Mouse (Mus musculus): ENCODE results near the gene Ganc. TPM values are rescaled to one million over a fixed set of nuclear protein-coding genes. Genes with fewer than 3 reads are reported as not detected.

Gene Ganc
- 7.9 and 8.7 TPM in 2 replicates for polyA plus RNA-seq (2014; fragmentation: Nextera tagmentation; extraction: Ambion mirVana)

DNA sequence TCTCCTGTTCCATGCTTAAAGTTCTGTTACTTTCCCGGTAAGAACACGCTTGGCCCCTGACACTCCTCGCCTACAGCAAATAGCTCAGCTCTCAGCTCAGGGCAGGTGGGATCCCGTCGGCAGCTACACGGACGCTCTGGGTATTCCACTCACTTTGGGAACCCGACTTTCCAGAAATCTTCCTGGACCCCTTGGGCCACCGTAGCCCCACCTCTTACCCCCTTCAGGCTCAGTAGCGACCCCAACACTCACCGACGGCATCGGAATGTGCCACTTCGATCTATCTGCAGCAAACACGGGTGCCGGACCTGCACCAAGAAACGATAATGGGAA is at the start of gene Ganc:
Ganc (plus strand) TSS at position 244 of the 333 bp plus-strand sequence.
- Histone ChIP-seq H3K27me3 (ENCODE audit: control insufficient read depth, insufficient read depth, low read length) (no peaks in the 10 kb centered on the region), H3K36me3 (replicated peaks; ENCODE audit: control insufficient read depth, insufficient read depth) (no peaks in the 10 kb centered on the region), H3K4me3 (replicated peaks; ENCODE audit: low read length) (peak within 1 kb of the TSS; percentile 86), H3K9me3 (ENCODE audit: control insufficient read depth, low read length) (no peaks in the 10 kb centered on the region), H3K4me1 (replicated peaks; ENCODE audit: control insufficient read depth, insufficient read depth, low read length) (peaks cover 22% of the 10 kb centered on the region), H3K4me2 (replicated peaks) (peak within 1 kb of the TSS; percentile 93), H3K9ac (peak within 1 kb of the TSS; percentile 79), H3K27ac (peak within 1 kb of the TSS; percentile 90)
- 0% methylated on average over 17 of the region's 17 CpGs for WGBS
- ATAC-seq (ENCODE audit: low FRiP score) (peak; percentile 87), DNase-seq (ENCODE audit: low spot score) (no peak)

DNA sequence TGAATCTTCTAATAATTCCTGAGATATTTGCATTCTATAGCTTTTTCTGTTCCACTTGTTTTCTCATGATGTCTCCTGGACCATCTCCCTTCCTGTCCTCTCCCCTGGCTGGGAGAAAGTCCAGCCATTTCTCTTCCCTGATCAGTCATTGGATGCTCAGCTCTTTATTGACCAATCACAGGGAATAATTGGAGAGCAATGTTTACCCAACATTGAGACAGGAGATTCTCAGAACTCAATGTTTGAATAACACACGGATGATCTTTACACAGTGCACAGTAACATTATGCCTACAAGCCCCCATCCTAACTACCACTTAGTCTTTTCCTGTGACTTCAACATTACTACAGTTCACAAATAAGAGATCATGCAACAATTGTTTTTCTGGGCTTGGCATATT is 43.3 kb upstream of the Ganc start:
- Histone ChIP-seq H3K4me1 (replicated peaks; ENCODE audit: control insufficient read depth, insufficient read depth, low read length) (no peaks in the 10 kb centered on the region), H3K9me3 (ENCODE audit: control insufficient read depth, low read length) (no peaks in the 10 kb centered on the region), H3K4me2 (replicated peaks) (no peak overlapping the region), H3K27me3 (ENCODE audit: control insufficient read depth, insufficient read depth, low read length) (no peaks in the 10 kb centered on the region), H3K27ac (no peak overlapping the region), H3K36me3 (replicated peaks; ENCODE audit: control insufficient read depth, insufficient read depth) (peaks cover 65% of the 10 kb centered on the region), H3K4me3 (replicated peaks; ENCODE audit: low read length) (no peak overlapping the region), H3K9ac (no peak overlapping the region)
- ATAC-seq (ENCODE audit: low FRiP score) (no peak), DNase-seq (ENCODE audit: low spot score) (no peak)
- WGBS, result 91% methylated on average over 1 of the region's 1 CpGs

DNA sequence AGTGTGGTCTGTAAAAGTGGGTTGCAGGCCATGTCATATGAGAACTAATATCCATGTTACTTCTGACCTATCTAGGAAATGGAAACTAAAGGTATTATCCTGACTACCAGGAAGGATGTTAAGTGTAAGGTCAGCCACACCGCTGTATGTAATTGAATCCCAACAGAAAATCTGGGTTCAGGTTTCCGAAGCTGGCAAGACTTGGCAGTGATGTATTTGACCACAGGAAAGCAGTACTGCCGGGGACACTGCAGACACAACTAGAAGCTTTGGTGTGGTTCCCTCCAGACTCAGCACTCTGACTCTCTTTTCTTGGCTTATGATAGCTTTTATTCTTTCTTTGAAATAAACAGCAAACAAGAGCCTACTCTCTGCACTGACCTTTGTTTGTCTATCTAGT is 37.2 kb upstream of the Ganc start:
- Histone ChIP-seq H3K4me2 (replicated peaks) (no peak overlapping the region), H3K9ac (no peak overlapping the region), H3K4me1 (replicated peaks; ENCODE audit: control insufficient read depth, insufficient read depth, low read length) (no peaks in the 10 kb centered on the region), H3K9me3 (ENCODE audit: control insufficient read depth, low read length) (no peaks in the 10 kb centered on the region), H3K36me3 (replicated peaks; ENCODE audit: control insufficient read depth, insufficient read depth) (peaks cover 73% of the 10 kb centered on the region), H3K4me3 (replicated peaks; ENCODE audit: low read length) (no peak overlapping the region), H3K27ac (no peak overlapping the region), H3K27me3 (ENCODE audit: control insufficient read depth, insufficient read depth, low read length) (no peaks in the 10 kb centered on the region)
- no peak for ATAC-seq (ENCODE audit: low FRiP score)
- WGBS, result 96% methylated on average over 3 of the region's 3 CpGs
- DNase-seq (ENCODE audit: low spot score), result no peak

DNA sequence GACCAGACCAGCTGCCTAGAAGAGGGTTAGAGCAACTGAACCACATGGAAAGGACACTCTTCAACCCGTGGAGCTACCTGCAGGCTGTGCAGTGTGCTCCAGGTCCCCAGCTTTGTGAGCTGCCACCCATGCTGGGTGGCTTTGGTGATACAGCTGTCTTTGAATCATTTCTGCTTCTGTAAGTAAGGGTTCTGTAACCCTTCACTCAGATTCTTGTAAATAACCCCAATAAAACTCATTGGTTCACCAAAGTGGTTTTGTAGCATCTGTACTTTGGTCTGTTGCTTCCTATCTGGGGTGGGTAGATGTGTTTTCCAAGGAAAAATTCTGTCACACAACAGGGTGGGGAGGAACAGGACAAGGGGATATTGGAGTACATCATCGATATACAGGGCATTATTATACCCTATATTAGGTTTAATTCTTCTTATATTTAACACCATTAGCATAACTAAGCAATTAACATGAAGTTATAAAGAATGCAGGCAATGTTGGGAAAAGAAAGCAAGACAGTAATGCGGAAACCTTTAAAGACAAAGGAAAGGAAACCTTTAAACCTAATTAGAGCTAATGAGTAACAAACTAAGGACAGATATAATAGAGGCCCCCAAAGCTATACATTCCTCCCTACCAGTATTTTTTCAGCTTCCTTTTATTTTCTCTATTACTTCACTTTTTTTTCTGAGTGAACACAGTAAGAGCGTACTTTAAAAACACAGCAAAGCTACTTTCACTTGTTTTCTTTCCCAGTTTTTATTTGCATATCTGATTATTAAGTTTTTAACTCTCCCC is 36.1 kb upstream of the Ganc start:
- DNase-seq (ENCODE audit: low spot score) (no peak), ATAC-seq (ENCODE audit: low FRiP score) (no peak)
- Histone ChIP-seq H3K9ac (no peak overlapping the region), H3K4me2 (replicated peaks) (no peak overlapping the region), H3K36me3 (replicated peaks; ENCODE audit: control insufficient read depth, insufficient read depth) (peaks cover 72% of the 10 kb centered on the region), H3K27me3 (ENCODE audit: control insufficient read depth, insufficient read depth, low read length) (no peaks in the 10 kb centered on the region), H3K9me3 (ENCODE audit: control insufficient read depth, low read length) (no peaks in the 10 kb centered on the region), H3K27ac (no peak overlapping the region), H3K4me1 (replicated peaks; ENCODE audit: control insufficient read depth, insufficient read depth, low read length) (no peaks in the 10 kb centered on the region), H3K4me3 (replicated peaks; ENCODE audit: low read length) (no peak overlapping the region)
- 96% methylated on average over 4 of the region's 4 CpGs for WGBS

DNA sequence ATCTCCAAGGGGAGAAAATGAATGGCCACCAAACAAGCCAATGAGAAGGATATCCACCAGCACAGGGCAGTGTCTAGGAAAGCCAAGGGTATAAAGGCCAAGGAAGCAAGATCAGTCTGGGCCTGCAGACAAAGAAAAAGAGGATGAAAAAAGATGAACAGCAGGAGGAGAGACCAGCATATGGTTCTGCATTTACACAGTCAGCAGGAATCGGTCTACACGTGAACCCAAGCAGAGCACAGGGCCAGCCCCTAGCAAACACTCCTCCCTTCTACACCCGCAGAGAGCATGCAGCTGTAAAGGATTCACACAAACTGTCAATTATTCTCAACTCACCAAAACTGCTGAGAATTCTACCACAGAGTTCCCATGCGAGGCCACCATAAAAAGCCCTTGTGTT is 29.8 kb upstream of the Ganc start:
- Histone ChIP-seq H3K4me2 (replicated peaks) (no peak overlapping the region), H3K9me3 (ENCODE audit: control insufficient read depth, low read length) (no peaks in the 10 kb centered on the region), H3K9ac (no peak overlapping the region), H3K4me3 (replicated peaks; ENCODE audit: low read length) (no peak overlapping the region), H3K27me3 (ENCODE audit: control insufficient read depth, insufficient read depth, low read length) (no peaks in the 10 kb centered on the region), H3K4me1 (replicated peaks; ENCODE audit: control insufficient read depth, insufficient read depth, low read length) (no peaks in the 10 kb centered on the region), H3K36me3 (replicated peaks; ENCODE audit: control insufficient read depth, insufficient read depth) (peaks cover 88% of the 10 kb centered on the region), H3K27ac (no peak overlapping the region)
- ATAC-seq (ENCODE audit: low FRiP score) (no peak), DNase-seq (ENCODE audit: low spot score) (no peak)
- WGBS, result 81% methylated on average over 4 of the region's 4 CpGs

DNA sequence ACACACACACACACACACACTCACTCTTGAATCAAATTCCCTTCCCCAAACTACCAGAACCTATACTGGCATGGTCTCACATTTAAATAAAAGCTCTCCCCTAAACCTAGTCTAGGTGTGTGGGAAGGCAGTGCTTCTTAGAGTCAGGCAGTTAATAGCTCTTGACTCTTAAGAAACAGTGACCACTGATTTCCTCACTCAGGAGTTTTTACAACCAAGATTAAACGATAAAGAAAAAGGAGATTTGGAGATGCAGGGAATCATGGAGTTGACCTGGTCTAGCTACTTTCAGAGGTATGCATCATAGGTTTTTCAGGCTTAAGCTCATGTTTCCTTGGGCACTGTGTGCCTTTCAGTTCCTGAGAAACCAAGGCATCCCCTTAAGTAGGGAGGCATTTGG is 17.4 kb upstream of the Ganc start:
- WGBS, result 96% methylated on average over 1 of the region's 1 CpGs

DNA sequence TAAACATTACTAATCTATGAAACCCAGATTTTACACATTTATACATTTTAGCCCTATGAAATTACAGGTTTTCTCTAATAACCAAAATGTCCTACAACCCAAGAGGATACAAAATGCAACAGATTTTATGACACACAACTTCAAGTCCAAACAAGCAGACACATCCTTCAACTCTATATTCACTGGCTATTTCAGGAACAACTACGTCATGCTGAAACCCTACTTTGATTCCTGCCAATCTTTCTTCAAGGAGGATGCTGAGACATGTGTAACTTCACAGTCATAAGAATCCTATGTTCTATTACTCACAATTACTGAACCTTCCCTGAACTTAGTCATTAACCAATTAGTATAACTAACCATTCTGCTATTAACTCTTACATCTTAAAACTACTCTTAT is 16.4 kb upstream of the Ganc start:
- ATAC-seq (ENCODE audit: low FRiP score) (no peak), DNase-seq (ENCODE audit: low spot score) (no peak)
- Histone ChIP-seq H3K4me3 (replicated peaks; ENCODE audit: low read length) (no peak overlapping the region), H3K4me1 (replicated peaks; ENCODE audit: control insufficient read depth, insufficient read depth, low read length) (no peaks in the 10 kb centered on the region), H3K27me3 (ENCODE audit: control insufficient read depth, insufficient read depth, low read length) (no peaks in the 10 kb centered on the region), H3K4me2 (replicated peaks) (no peak overlapping the region), H3K36me3 (replicated peaks; ENCODE audit: control insufficient read depth, insufficient read depth) (peaks cover 80% of the 10 kb centered on the region), H3K27ac (no peak overlapping the region), H3K9me3 (ENCODE audit: control insufficient read depth, low read length) (no peaks in the 10 kb centered on the region), H3K9ac (no peak overlapping the region)
- 96% methylated on average over 1 of the region's 1 CpGs for WGBS

More for the DNA sequence above, 17.4 kb upstream of the Ganc start:
- peaks cover 80% of the 10 kb centered on the region for H3K36me3 ChIP-seq (replicated peaks; ENCODE audit: control insufficient read depth, insufficient read depth)
- ATAC-seq (ENCODE audit: low FRiP score) (no peak), DNase-seq (ENCODE audit: low spot score) (no peak)
- H3K9me3 ChIP-seq (ENCODE audit: control insufficient read depth, low read length), result no peaks in the 10 kb centered on the region
- H3K4me3 ChIP-seq (replicated peaks; ENCODE audit: low read length), result no peak overlapping the region
- no peak overlapping the region for H3K27ac ChIP-seq
- no peak overlapping the region for H3K4me2 ChIP-seq (replicated peaks)
- H3K27me3 ChIP-seq (ENCODE audit: control insufficient read depth, insufficient read depth, low read length), result no peaks in the 10 kb centered on the region
- H3K4me1 ChIP-seq (replicated peaks; ENCODE audit: control insufficient read depth, insufficient read depth, low read length), result no peaks in the 10 kb centered on the region
- no peak overlapping the region for H3K9ac ChIP-seq

DNA sequence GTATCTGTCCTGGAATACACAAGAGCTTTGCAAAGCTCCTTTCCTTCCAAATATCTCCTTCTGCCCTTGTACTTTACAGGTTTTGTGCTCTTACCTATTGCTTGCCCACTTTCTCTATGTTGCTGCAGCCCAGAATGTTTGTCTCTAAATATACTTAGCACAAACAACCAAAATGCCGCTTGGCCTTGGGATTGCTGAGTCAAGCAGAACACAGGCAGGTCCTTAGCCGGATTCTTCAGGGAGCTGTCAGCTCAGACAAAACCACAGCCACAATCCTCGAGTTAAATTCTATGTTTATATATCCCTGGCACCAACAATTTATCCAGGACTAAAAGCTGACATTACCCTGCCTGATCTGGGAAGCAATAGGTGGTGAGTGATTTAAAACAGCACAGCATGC is 14.3 kb upstream of the Ganc start:
- Histone ChIP-seq H3K4me1 (replicated peaks; ENCODE audit: control insufficient read depth, insufficient read depth, low read length) (no peaks in the 10 kb centered on the region), H3K27ac (no peak overlapping the region), H3K4me3 (replicated peaks; ENCODE audit: low read length) (no peak overlapping the region), H3K9ac (no peak overlapping the region), H3K27me3 (ENCODE audit: control insufficient read depth, insufficient read depth, low read length) (no peaks in the 10 kb centered on the region), H3K9me3 (ENCODE audit: control insufficient read depth, low read length) (no peaks in the 10 kb centered on the region), H3K4me2 (replicated peaks) (no peak overlapping the region), H3K36me3 (replicated peaks; ENCODE audit: control insufficient read depth, insufficient read depth) (peaks cover 77% of the 10 kb centered on the region)
- WGBS, result 90% methylated on average over 3 of the region's 3 CpGs
- DNase-seq (ENCODE audit: low spot score), result no peak
- no peak for ATAC-seq (ENCODE audit: low FRiP score)

DNA sequence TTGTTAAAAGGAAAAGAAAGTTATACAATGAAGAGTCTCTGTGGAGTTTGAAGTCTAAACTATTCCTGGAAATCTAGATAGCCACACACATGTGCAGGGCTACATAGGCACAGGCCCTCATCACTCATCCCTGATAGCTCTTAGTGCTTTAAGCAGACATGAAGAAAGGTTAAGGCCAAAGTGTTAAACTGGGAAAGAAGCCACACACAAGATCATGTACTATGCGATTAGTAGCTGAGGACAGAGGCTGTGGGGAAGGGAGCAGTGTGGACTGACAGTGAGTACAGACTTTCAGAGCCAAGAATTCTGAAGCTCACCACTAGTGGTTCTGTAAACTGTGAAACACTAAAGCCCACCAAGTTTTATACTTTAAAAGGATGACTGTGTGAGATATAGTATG is 12.8 kb upstream of the Ganc start:
- peaks cover 78% of the 10 kb centered on the region for H3K36me3 ChIP-seq (replicated peaks; ENCODE audit: control insufficient read depth, insufficient read depth)
- no peak overlapping the region for H3K4me3 ChIP-seq (replicated peaks; ENCODE audit: low read length)
- H3K27ac ChIP-seq, result no peak overlapping the region
- no peaks in the 10 kb centered on the region for H3K4me1 ChIP-seq (replicated peaks; ENCODE audit: control insufficient read depth, insufficient read depth, low read length)
- WGBS, result 100% methylated on average over 1 of the region's 1 CpGs
- H3K4me2 ChIP-seq (replicated peaks), result no peak overlapping the region
- H3K27me3 ChIP-seq (ENCODE audit: control insufficient read depth, insufficient read depth, low read length), result no peaks in the 10 kb centered on the region
- H3K9me3 ChIP-seq (ENCODE audit: control insufficient read depth, low read length), result no peaks in the 10 kb centered on the region
- DNase-seq (ENCODE audit: low spot score) (no peak), ATAC-seq (ENCODE audit: low FRiP score) (no peak)
- H3K9ac ChIP-seq, result no peak overlapping the region

DNA sequence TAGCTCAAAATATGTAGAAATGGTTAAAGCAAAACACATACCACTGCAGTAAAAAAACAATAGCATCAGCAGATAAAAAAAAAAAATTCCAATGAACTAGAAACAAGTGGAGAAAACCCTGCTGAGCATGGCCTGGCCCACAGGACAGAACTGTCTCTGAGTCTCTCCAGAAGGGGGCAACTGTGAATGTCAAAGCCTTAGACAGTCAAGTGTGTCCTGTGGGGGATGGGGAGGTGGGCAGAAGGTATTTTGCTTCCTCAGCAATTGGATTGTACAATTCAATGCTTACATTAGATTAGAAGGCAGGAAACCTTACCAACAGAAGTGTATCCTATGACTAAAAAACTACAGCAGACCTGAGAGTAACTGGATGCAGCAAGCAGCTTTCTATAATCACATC is 11.3 kb upstream of the Ganc start:
- H3K36me3 ChIP-seq (replicated peaks; ENCODE audit: control insufficient read depth, insufficient read depth), result peaks cover 88% of the 10 kb centered on the region

More for the DNA sequence above, 11.3 kb upstream of the Ganc start:
- no peaks in the 10 kb centered on the region for H3K9me3 ChIP-seq (ENCODE audit: control insufficient read depth, low read length)
- H3K4me3 ChIP-seq (replicated peaks; ENCODE audit: low read length), result no peak overlapping the region
- no peak overlapping the region for H3K4me2 ChIP-seq (replicated peaks)
- no peaks in the 10 kb centered on the region for H3K4me1 ChIP-seq (replicated peaks; ENCODE audit: control insufficient read depth, insufficient read depth, low read length)
- ATAC-seq (ENCODE audit: low FRiP score) (no peak), DNase-seq (ENCODE audit: low spot score) (no peak)
- H3K27me3 ChIP-seq (ENCODE audit: control insufficient read depth, insufficient read depth, low read length), result no peaks in the 10 kb centered on the region
- no peak overlapping the region for H3K9ac ChIP-seq
- H3K27ac ChIP-seq, result no peak overlapping the region

Measured in hindbrain, embryonic 14.5 days (tissue).